Mouse (Mus musculus) lung, postnatal 0 days (tissue): ENCODE results near the gene Trim29.

Source experiments
- CTCF ChIP-seq: IDR thresholded peaks from 2 replicates; pipeline ENCODE4 v1.5.1; 2016; ENCODE audit warnings: antibody characterized with exemption, mild to moderate bottlenecking
- EP300 ChIP-seq: IDR thresholded peaks from 2 replicates; pipeline ENCODE4 v1.6.1; 2016; ENCODE audit warnings: antibody characterized with exemption, mild to moderate bottlenecking, control low read depth

DNA sequence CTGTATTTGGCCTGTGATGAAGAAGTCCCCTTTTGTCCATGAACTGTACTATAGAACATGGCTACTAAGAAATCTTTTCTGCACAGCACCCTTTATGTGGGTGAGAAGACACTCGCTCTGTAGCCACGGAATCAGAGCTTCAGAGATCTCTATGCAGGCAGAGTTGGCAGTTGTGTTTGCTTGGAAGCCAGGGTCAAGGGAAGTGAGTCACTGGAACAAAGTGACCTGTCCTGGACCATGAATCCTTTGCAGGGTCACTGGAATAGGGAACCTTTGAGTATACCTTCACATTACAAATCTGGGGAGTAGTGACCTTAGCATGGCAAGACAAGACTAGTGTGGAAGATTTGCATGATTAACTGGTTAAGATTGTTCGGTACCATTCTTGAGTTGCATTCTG, 58.1 kb downstream of the Trim29 start:
- no peak for TF ChIP-seq CTCF
- TF ChIP-seq EP300 = no peak
